Mouse (Mus musculus) brain, embryonic 14.5 days (tissue): ENCODE results near the gene Syne1. TPM values are rescaled to one million over a fixed set of nuclear protein-coding genes. Genes with fewer than 3 reads are reported as not detected.

Experiments
- DNase-seq: peaks from one replicate; pipeline ENCODE4 v3.0.0-alpha.2; 2011; ENCODE audit warnings: low read depth
- CTCF ChIP-seq: fragments of 200-500 bp; IDR thresholded peaks from 2 replicates; pipeline ENCODE4 v1.5.1; 2012; ENCODE audit warnings: inconsistent platforms, mild to moderate bottlenecking, moderate library complexity, borderline replicate concordance; ENCODE audit not compliant: insufficient read depth, insufficient read length; ENCODE audit errors: extremely low read depth
- POLR2A ChIP-seq: fragments of 200-500 bp; IDR thresholded peaks from 2 replicates; pipeline ENCODE4 v1.6.1; 2012; ENCODE audit warnings: mild to moderate bottlenecking, inconsistent platforms, borderline replicate concordance; ENCODE audit not compliant: poor library complexity, insufficient read depth, insufficient read length, severe bottlenecking; ENCODE audit errors: extremely low read depth
- polyA plus RNA-seq: library from polyadenylated mRNA; depleted of rRNA; stranded (reverse); fragments of >200 nt; gene quantifications from 2 replicates; pipeline ENCODE4 v1.2.3, GENCODE M21; 2012

Gene Syne1
- polyA plus RNA-seq, 1 experiment, result 20.4 TPM

- no peak for TF ChIP-seq POLR2A
- DNase-seq, result no peak
Measured at GRCm38 (mm10) chr10:5480552-5481550, 70.4 kb downstream of the Syne1 start.

- peak; percentile 63 for DNase-seq
- TF ChIP-seq POLR2A (no peak), CTCF (peak; percentile 74)
Measured at GRCm38 (mm10) chr10:5480097-5480496, 71.2 kb downstream of the Syne1 start.

GRCm38 (mm10) chr10:5468638-5469037, 82.6 kb downstream of the Syne1 start:
- no peak for TF ChIP-seq POLR2A
- no peak for TF ChIP-seq CTCF
- no peak for DNase-seq

DNA sequence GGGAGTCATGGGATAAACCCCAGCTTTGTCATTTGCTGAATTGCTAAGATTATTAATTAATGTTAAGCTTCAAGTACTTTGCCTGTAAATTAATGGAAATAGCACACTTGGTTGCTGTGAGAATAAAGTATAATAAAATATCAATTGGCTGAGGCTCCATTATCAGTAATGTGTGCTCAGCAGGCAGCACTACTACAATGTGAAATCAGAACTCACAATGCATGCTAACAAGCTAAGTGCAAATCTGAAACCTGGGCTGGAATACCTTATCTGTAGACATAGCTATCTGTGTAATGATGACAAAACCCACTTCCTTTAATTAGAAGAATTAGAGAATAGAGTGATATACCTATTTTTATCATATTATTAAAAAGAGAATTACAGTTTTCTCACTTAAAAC, 97.5 kb downstream of the Syne1 start:
- DNase-seq, result peak; percentile 14
- TF ChIP-seq CTCF, result no peak
- TF ChIP-seq POLR2A, result no peak

- DNase-seq, result no peak
- TF ChIP-seq CTCF, result no peak
- no peak for TF ChIP-seq POLR2A
Measured at GRCm38 (mm10) chr10:5449944-5450343, 101.3 kb downstream of the Syne1 start.

DNA sequence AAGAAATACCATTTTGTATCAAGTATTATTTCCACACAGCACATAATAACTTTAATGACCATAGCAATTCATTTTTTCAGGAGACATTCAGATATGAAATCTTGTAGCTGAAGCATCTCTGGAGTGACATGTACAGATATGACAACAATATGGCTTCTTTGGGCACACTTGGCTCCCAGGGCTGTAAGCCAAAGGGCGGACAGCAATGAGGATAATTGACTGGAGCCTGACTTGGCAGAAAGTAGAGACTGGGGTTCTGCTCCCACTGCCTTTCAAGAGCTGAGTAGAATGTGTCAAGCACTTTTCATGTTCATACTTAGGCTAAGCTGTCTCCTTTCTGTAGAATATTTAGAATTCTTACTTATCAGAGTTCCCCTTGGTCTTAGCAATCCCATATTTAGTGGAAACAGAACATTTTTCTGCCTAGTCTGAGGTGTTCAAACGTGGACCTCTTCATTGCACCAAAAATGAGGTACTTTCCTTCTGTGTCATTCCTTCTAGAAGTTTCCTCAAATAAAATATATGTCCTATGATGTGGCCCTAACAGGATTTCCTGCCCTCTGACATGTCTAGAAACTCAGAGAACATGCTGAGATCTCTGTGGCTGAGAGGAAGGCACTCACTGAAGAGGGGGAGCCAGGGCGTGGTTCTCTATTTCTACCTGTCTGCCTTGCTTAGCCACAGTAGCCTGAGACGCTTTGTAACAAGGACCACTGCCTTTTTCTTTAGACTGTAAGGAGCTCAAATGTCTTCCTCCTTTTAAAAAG, 103.1 kb downstream of the Syne1 start:
- TF ChIP-seq POLR2A (no peak), CTCF (no peak)
- DNase-seq, result no peak

DNA sequence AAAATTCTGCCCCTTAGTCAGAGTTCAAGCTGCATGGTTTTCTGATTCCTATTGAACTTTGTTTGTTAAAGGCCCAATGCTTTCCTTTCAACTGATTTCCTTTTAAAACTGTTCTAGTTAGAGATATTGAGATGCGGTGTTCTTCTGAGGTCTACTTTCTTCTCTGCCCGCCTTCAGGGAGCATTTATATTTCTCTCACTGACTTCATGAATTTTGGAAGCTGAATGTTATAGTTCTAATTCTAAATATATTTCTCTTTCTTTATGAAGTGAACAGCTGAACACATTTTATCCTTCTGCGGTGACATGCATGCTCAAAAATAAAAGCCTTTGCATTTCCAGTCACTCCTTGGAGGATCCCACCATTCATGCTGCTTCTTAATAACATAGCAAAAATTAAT, 106.0 kb downstream of the Syne1 start:
- no peak for DNase-seq

GRCm38 (mm10) chr10:5443020-5443419, 108.3 kb downstream of the Syne1 start:
- no peak for TF ChIP-seq CTCF
- no peak for TF ChIP-seq POLR2A
- no peak for DNase-seq

More for the DNA sequence above, 106.0 kb downstream of the Syne1 start:
- no peak for TF ChIP-seq CTCF
- TF ChIP-seq POLR2A, result no peak

DNA sequence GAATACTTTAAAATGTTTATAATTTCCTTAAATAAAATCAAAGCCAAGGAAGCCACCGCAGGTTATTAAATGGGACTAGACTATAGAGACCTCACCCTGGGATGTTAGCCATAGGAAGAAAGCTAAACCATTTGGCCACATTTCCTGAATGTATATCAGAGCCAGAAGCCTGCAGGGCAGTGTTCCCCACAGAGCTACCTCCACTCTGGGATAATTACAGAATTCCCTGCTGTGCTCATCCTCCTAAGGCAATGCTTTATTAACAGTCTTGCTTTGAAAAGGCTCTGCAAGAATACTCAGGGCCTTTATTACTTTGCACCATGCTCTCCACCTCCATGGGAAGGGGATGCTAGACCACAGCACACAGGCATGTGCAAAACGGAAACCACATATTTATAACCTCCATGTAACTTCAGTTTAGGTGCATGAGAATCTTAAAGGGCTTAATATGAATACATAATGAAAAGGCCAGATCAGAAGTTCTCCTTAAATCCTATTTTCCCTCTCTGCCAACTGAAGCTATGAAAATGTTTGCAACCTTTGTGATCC, 111.4 kb downstream of the Syne1 start:
- TF ChIP-seq POLR2A (no peak), CTCF (no peak)
- DNase-seq, result peak; percentile 49

DNA sequence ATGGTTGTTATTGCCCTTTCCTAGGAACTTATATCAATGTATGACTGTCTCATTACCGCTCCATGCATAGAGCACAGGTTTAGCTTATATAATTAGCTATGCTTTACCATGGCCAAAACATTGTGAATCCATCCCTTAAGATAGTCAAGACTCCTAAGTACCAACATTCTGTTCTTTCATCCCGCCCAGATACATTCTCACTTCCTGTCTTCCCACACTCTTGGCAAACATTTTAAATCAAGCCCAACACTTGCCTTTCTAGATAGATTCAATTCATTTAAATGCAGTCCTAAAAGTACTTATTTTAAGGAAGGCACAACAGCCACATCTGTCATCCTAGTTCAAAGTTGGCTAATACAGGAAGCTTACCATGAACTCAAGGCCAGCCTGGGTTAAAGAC, 113.5 kb downstream of the Syne1 start:
- no peak for DNase-seq

DNA sequence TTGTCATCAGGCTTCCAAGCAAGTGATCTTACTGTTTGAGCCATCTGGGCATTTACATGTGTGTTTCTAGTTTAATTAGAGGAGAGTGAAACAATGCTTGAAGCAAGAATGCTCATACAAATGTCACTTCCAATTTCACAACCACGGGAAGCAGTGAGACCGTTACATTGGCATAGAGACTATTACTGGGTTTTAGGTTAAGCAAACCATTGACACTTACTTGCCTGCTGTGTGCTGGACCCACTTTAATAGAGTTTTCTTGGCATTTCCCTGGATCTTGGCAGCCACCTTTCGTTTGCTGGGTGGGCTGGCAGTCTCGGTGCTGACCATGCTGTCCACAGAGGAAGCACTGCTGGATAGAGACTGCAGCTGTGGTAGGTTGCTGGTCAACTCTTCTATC, 127.3 kb downstream of the Syne1 start:
- peak; percentile 45 for DNase-seq
- TF ChIP-seq CTCF, result no peak
- no peak for TF ChIP-seq POLR2A

More for the DNA sequence above, 113.5 kb downstream of the Syne1 start:
- no peak for TF ChIP-seq POLR2A
- TF ChIP-seq CTCF, result no peak
